Mouse (Mus musculus): ENCODE results near the gene Dok1. TPM values are rescaled to one million over a fixed set of nuclear protein-coding genes. Genes with fewer than 3 reads are reported as not detected.

Dok1 gene
- total RNA-seq, 1 experiment from 2014 or later: 44.9 TPM

DNA sequence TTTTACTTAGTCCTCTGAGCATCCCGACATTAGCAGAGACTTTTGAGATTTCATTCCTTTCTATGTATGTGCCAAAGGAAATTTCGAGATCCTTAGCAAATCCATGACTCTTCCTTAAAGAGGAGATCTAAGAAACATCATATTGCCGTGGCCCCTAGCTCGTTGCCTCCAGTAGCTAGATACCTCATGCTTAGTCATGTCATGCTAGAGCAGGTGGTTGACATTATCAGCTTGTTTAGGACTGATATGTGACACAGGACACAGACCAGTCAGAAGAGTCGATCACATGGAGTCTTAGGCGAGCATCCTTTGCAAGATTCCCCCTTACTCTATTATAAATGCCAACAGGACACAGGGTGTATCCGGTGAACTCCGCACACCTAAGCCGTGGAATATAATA lies 10.3 kb downstream of the Dok1 start:
- ATAC-seq (replicated peaks; ENCODE audit: insufficient number of reproducible peaks, low FRiP score, low TSS enrichment, poor library complexity, severe bottlenecking): no peak

DNA sequence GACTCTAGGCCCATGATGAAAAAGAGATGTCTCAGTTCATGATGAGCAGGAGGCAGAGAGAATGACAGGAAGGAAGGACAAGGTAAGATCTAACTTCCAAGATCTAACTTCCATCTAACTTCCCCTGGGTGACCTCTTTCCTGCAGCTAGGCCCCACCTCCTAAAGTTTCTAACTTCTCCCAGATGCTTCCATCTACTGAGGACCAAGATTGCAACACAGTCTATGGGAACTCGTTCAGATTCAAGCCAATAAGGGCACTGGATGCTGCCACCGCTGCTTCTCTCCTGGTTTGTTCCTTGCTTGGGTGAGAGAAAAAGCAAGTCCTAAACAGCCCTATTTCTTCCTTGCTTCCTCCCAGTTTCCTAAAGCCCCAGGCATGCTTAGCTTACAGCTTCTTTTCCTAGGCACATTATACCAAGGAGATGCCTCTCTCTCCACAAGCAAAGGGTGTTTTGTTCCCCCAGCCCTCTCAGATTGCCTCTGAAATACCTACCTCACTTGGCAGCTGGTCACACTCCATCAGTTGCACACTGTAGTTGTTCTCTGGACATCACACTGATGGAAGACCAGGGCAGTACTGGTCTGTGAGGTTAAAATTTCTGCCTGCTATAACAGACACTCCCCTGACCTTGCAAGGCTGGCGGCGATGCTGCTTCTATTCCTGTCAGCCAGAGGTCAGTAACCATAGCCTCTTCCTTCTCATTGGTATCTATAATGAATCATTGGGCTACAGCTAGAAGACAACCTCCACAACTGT lies 12.3 kb downstream of the Dok1 start:
- no peak for ATAC-seq (replicated peaks; ENCODE audit: insufficient number of reproducible peaks, low FRiP score, low TSS enrichment, poor library complexity, severe bottlenecking)

DNA sequence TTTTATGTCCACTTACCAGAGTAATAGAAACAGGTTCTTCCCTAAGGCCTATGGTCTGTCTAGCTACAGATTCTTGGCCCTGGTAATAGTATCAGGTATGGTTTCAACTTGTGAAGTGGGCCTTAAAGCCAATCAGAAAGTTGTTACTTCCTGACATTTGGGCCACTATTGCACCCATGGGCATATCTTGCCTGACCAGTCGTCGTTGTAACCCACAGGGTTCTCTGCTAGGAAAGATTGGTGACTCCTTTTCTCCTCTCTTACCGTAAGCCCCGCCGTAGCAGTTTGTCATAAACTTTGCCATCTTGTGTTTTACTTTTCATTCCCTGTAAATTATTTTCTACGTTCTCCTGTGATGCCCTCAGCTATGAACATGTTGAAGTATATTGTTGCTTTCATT lies 13.2 kb downstream of the Dok1 start:
- ATAC-seq (replicated peaks; ENCODE audit: insufficient number of reproducible peaks, low FRiP score, low TSS enrichment, poor library complexity, severe bottlenecking): no peak

DNA sequence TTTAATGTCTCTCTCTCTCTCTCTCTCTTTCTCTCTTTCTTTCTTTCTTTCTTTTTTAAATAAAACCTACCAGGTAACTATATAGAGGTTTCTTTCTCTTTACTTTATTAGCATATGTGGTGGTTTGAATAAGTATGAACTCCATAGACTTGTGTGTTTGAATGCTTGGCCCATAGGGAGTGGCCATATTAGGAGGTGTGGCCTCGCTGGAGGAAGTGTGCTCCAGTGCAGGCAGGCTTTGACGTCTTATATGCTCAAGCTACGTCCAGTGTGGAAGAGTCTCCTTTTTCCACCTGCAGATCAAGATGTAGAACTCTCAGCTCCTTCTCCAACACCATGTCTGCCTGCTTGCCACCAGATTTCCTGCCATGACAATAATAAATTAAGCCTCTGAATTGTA lies 14.2 kb downstream of the Dok1 start:
- no peak for ATAC-seq (replicated peaks; ENCODE audit: insufficient number of reproducible peaks, low FRiP score, low TSS enrichment, poor library complexity, severe bottlenecking)

DNA sequence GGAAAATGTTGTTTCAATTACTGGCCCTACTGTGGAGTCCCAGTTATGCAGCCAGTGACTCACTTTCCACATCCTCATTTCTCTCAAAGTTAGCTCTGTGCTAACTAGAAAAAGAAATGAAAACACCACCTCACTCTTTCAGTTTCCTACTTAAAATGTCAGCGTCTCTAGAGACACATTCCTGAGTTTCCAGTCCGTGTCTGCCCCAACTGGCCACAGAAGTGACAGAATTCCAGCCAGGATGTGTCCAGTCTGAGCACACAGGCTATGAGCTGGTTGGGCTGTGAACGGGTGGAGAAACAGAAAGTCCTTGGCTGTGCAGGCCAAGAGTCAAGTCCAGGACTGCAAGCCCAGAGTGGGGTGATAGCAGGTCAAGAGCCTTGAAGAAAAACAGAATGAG lies 16.1 kb downstream of the Dok1 start:
- peak; percentile 43; the same call in 1 of the 2 replicates for ATAC-seq (replicated peaks; ENCODE audit: insufficient number of reproducible peaks, low FRiP score, low TSS enrichment, poor library complexity, severe bottlenecking)

DNA sequence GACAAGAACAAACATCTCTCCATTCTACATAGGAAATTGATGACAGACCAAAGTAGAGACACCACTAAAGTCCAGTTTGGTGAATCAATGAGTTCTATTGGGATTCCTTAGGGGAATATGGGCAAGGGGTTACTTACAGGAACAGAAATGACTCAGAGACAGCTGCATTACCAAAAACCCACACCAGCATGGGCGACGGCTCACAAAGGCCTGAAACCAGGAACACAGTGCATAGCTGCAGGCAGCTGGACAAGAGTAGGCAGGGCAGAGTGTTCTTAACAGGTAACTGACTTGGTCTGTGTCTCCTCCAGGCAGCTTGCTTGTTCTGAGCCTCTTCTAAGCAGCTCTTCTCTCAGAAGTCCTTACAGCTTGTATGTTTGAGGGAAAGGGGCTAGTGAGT lies 17.5 kb downstream of the Dok1 start:
- no peak for ATAC-seq (replicated peaks; ENCODE audit: insufficient number of reproducible peaks, low FRiP score, low TSS enrichment, poor library complexity, severe bottlenecking)

DNA sequence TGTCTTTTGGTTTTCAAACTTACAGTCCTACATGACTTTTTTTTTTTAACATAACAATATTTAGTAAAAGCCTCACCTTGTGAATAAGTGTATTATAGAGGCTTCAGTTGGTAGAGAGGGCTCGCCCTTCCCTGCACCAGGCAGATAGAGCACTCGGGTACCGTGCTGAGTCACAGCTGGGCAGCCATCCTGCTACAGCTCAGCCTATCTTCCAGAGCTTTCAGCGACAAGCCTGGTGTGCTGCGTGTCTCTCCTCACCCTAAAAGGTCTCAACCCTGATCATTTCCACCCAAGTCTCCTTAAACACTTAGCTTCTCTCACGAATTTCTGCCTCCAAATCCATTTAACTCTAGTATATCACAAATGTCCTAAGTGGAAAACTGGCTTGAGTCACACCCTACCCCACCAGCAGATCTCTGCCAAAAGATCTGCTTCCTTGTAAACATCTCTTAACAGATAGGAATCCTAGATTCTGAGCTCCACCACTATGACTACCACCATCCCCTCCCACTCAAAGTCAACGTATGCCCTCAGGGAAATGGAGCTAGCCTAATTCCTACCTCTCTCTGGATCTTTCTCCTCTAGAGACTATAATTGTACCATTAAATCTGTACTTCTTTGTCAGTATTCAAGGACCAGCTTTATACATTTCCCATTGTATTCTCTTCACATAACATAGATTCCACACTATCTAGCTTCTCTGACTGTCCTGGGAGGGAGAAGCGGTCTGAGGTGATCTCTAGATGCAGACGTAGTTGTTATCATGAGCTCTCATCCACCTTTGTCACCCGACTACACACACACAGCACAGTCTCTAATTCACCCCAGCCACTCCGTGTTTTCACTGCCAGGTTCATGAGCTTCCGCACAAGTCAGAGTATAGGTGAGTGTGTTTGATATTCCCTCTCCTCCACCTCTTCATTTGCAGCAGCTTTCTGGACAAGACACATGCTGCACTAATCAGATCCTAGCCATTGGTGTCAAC lies 18.5 kb downstream of the Dok1 start:
- ATAC-seq (replicated peaks; ENCODE audit: insufficient number of reproducible peaks, low FRiP score, low TSS enrichment, poor library complexity, severe bottlenecking): no peak

DNA sequence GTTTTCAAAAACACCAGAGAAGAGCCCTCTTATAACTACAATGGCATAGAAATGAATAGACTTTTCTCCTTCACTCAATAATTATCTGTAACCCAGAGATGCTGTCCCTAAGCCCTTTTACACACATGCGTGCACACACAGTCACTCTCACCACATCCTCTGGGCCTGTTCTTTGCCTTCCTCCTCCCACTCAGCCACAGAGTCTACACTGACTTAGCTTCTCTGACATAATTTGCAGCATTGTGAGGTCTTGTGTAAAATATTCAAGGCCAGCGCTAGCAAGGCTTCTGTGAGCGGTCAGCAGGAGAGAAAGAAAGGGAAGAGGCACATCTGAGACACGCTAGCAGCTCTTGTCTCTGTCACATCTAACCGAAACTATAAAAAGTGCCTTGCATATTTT lies 19.8 kb downstream of the Dok1 start:
- ATAC-seq (replicated peaks; ENCODE audit: insufficient number of reproducible peaks, low FRiP score, low TSS enrichment, poor library complexity, severe bottlenecking): peak; percentile 55; the same call in 1 of the 2 replicates

DNA sequence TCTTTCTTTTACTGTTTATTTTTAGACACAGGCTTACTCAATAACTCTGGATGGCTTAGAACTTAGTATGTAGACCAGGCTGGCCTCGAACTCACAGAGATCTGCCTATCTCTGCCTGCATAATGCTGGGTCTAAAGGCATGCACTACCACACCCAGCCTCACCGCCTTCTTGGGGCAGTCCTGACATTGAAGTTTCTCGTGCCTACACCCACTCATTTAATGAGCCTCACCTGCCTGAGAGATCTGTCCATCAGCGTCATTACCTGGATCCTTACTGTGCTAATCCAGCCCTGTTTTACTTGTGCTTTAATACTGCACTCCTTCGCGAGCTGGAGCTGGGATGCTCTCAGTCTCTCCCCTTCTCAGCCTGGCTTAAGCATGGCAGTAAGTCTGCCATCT lies 21.5 kb downstream of the Dok1 start:
- ATAC-seq (replicated peaks; ENCODE audit: insufficient number of reproducible peaks, low FRiP score, low TSS enrichment, poor library complexity, severe bottlenecking): no peak

DNA sequence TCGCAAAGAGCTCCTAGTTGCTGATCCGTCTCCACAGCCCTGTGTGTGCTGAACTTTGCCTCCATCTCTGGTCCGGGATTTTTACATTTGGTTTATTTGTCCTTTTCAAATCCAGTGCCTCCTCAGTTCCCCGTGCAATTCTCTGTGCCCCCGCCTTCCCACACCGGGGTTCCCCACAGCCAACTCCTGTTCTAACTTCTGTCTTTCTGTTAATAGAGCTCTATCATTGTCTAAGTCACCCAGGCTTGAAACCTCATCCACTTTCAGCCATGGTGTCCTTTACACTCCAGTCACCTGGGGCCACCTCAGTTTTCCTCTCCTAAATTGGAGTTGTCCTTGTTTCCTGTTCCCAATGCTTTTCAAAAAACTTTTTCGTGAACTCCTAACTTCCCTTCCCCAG lies 22.0 kb downstream of the Dok1 start:
- ATAC-seq (replicated peaks; ENCODE audit: insufficient number of reproducible peaks, low FRiP score, low TSS enrichment, poor library complexity, severe bottlenecking): no peak

DNA sequence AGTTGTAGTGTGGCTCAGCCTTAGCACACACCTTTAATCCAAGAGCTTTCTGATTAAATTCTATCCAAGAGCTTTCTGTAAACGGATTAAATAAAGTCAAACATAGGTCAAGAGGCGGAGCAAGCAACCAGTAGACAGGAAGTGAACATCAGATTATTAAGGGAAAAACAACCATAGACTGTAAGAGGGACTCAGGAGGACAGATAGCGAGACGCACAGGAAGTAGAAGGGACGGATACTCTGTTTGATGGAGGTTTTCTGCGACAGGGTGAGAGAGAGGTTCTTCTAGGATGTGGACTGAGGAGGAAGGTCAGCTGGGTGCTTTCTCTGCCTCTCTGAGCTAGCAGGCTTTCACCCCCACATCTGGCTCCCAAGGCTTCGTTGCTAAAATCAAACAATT lies 23.3 kb downstream of the Dok1 start:
- 0 out of 2 replicates have a peak, but pooled peaks have one; percentile 18 for ATAC-seq (replicated peaks; ENCODE audit: insufficient number of reproducible peaks, low FRiP score, low TSS enrichment, poor library complexity, severe bottlenecking)

DNA sequence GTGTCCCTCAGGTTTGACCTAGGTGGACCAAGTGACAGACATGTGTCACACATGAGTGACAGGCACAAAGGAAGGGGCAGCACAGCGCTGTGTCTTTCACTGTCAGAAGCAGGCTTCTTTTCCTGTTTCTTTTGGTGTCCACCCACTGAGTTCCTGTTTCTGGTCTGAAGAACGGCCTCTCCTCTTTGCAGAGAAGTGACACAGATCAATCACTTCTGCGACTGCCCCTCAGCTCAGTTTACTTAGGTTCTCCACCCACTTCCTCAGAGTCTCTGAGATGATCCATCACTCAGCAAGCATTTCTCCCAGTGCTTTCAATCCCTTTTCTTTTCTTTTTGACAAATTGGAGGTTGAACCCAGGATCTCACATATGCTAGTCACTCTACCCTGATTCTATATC lies 24.6 kb downstream of the Dok1 start:
- peak; percentile 41 for ATAC-seq (replicated peaks; ENCODE audit: insufficient number of reproducible peaks, low FRiP score, low TSS enrichment, poor library complexity, severe bottlenecking)

DNA sequence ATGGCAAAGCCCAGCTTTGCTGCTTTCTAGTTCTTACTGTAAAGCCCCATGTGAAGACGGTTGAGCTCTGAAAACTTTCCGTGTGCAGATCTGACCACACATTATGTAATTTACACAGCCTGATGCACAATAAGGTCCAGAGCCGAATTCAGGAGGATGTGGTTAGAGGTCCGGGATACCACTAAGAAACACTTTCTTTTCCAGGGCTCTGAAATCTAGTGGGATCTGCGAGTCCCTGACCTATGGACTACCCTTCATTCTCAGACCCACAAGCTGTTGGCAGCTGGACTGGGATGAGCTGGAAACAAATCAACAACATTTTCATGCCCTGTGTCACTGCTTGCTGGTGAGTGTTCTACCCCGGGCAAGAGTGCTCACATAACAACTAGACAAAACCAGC lies 27.2 kb downstream of the Dok1 start:
- ATAC-seq (replicated peaks; ENCODE audit: insufficient number of reproducible peaks, low FRiP score, low TSS enrichment, poor library complexity, severe bottlenecking): no peak

DNA sequence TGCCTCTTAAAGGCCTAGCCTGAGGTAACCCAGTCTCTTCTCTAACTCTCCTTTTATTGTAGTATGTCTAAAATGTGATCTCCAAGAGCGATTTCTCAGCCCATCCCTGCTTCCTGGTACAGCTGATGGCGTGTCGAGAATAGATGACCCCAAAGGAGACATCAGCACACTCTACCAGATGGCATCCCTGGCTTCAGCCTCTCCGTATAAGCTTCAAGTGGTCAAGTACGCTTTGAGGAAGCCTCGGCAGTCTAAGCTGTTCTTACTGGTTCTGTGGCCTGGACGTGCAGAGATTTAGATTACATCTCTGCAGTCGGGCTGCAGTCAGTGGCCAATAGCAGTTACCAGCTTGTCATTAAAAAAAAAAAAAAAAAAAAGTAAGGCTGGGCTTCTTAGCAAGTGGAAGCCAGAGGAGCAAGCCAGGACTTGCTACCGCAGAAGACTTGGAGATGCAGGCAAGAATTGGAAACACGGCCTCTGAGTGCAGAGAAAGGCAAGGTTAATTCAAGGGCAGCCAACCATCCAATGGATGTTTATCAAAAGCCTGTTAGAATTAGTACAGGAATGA lies 27.7 kb downstream of the Dok1 start:
- no peak for ATAC-seq (replicated peaks; ENCODE audit: insufficient number of reproducible peaks, low FRiP score, low TSS enrichment, poor library complexity, severe bottlenecking)

DNA sequence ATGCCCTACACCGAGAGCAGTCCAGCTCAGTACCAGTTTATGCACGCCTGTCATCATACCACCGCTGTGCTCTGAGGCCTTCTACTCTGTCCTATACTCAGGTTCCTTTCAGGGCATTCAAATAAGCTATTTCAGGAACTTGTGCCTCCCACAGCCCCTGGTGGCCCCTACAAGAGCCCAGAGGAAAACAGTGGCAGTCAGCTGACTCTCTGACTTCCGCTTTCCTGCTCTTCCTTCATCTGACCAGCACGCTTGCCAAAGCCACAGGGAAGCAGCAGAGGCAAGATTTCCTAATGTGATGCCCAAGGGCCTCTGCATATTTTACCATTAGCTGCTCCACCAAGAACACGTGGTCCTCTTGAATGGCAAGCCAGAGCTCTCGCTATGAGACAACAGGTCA lies 28.4 kb downstream of the Dok1 start:
- ATAC-seq (replicated peaks; ENCODE audit: insufficient number of reproducible peaks, low FRiP score, low TSS enrichment, poor library complexity, severe bottlenecking): peak; percentile 86

DNA sequence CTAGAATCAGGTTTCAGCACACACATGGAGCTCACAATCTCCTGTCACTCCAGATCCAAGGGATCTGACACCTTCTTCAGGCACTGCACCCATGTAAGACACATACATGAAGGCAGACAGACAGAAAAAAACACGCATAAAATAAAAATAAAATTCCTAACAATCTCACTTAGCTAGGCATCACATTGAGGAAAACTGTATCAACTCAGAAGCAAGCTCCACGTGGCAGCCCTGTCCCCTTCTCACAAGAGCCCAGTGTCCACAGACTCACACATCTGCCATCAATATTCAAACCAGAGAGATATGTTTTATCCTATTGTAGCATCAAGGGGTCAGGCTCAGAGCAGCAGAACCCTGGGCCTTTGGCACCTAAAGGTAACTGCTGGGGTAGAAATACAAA lies 29.0 kb downstream of the Dok1 start:
- ATAC-seq (replicated peaks; ENCODE audit: insufficient number of reproducible peaks, low FRiP score, low TSS enrichment, poor library complexity, severe bottlenecking): no peak

DNA sequence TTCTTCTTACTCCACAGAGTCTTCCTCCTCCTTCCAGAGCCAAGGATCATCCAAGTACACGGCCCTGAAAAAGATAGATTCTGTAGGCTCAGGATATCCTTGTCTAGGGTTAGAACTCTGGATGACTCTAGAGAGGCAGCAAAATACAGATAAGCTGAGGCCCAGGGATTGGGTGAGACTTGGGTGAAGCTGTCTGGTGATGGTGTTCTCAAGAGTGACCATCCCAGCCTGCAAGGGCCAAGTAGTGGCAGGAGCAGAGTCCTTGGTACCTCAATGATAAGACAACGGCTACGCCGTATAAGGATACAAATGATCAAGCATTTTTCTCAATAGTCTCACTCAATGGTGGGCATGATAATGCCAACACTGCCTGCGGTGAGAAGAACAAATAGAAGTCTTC lies 29.4 kb downstream of the Dok1 start:
- no peak for ATAC-seq (replicated peaks; ENCODE audit: insufficient number of reproducible peaks, low FRiP score, low TSS enrichment, poor library complexity, severe bottlenecking)

DNA sequence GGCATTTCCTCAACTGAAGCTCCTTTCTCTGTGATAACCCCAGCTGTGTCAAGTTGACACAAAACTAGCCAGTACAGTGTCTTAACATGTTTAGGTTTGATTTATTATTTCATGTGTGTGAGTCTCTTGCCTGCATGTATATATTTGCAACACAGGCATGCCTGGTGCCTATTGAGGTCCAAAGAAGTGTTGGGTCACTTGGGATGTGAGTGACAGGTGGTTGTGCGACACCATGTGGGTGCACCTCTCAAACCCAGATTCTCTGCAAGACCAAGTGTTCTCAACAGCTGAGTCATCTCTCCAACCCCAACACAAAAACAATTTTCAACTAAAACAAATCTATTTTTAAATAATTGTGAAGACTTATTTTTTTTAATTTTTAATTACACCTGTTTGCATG lies 30.2 kb downstream of the Dok1 start:
- no peak for ATAC-seq (replicated peaks; ENCODE audit: insufficient number of reproducible peaks, low FRiP score, low TSS enrichment, poor library complexity, severe bottlenecking)

DNA sequence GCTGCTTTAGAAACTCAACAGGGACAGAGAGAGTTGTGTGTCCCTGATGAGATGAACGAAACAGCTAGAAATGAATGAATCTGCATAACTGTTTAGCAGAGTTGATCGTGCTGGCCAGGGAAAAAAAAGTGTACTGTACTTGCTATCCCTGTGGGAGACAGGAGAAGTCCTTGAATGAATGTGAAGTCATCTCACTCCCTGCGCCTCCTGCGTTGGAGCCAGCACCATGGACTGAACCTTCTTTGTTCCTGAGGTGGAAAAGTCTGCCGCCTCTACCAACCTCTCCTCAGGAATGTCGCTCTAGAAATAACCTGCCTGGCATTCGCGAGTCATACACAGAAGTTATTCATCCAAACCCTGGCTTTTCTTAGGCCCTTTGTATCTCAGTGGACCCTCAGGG lies 33.3 kb downstream of the Dok1 start:
- ATAC-seq (replicated peaks; ENCODE audit: insufficient number of reproducible peaks, low FRiP score, low TSS enrichment, poor library complexity, severe bottlenecking): no peak

DNA sequence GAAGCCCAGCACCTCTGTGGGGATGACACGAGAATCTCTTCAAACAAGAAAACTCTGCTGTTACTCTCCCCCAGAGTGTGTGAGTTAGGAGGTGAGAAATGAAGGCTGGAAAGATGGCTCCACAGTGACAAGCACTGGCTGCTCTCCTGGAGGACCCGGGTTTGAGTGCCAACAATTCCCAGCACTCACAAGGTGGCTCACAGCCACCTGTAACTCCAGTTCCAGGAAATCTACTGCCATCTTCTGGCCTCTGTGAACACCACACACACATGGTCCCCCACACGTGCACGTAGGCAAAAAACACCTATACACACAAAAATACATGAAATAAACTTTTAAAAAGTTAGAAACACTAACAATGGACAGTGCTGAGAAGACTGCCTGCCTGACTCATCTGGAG lies 34.9 kb downstream of the Dok1 start:
- no peak for ATAC-seq (replicated peaks; ENCODE audit: insufficient number of reproducible peaks, low FRiP score, low TSS enrichment, poor library complexity, severe bottlenecking)

Data from monocyte, adult 5-6 weeks (primary cell).